Mouse (Mus musculus) fibroblast of lung, adult 2 months (primary cell): ENCODE results near the gene Ano9.

ENCODE experiments used
- DNase-seq: peaks from one replicate; pipeline ENCODE4 v3.0.0-alpha.2; 2011; ENCODE audit warnings: low read depth

Gene Ano9

GRCm38 (mm10) chr7:141099911-141100691 lies 17.5 kb downstream of the Ano9 start, which contains the start of gene Sigirr:
TSS of gene Sigirr (minus strand) at chr7:141100572.
- DNase-seq: no peak

- no peak for DNase-seq
Measured at GRCm38 (mm10) chr7:141097177-141097576, 20.4 kb downstream of the Ano9 start.

GRCm38 (mm10) chr7:141096649-141097056 lies 21.0 kb downstream of the Ano9 start:
- DNase-seq: no peak

GRCm38 (mm10) chr7:141096021-141096420 lies 21.6 kb downstream of the Ano9 start:
- DNase-seq: no peak

- no peak for DNase-seq
Measured at GRCm38 (mm10) chr7:141094487-141095205, 23.0 kb downstream of the Ano9 start.

- DNase-seq: no peak
Measured at GRCm38 (mm10) chr7:141093950-141094349, 23.7 kb downstream of the Ano9 start.

GRCm38 (mm10) chr7:141092051-141092735 lies 25.4 kb downstream of the Ano9 start:
- peak; percentile 16 for DNase-seq

GRCm38 (mm10) chr7:141090228-141090627 lies 27.4 kb downstream of the Ano9 start:
- no peak for DNase-seq

GRCm38 (mm10) chr7:141088473-141088872 lies 29.1 kb downstream of the Ano9 start:
- DNase-seq: no peak

- no peak for DNase-seq
Measured at GRCm38 (mm10) chr7:141087894-141088293, 29.7 kb downstream of the Ano9 start.

GRCm38 (mm10) chr7:141079481-141080449 lies 37.8 kb downstream of the Ano9 start:
- no peak for DNase-seq

- DNase-seq: no peak
Measured at GRCm38 (mm10) chr7:141078876-141079275, 38.7 kb downstream of the Ano9 start.

- DNase-seq: no peak
Measured at GRCm38 (mm10) chr7:141077841-141078240, 39.8 kb downstream of the Ano9 start, which contains the start of gene Pkp3. TSS of gene Pkp3 (plus strand) at chr7:141078218.

GRCm38 (mm10) chr7:141073782-141074181 lies 43.8 kb downstream of the Ano9 start:
- no peak for DNase-seq

- no peak for DNase-seq
Measured at GRCm38 (mm10) chr7:141072017-141072745, 45.4 kb downstream of the Ano9 start.

- peak; percentile 34 for DNase-seq
Measured at GRCm38 (mm10) chr7:141070058-141070862, 47.3 kb downstream of the Ano9 start.

GRCm38 (mm10) chr7:141068351-141068750 lies 49.3 kb downstream of the Ano9 start:
- no peak for DNase-seq

GRCm38 (mm10) chr7:141064576-141064975 lies 53.0 kb downstream of the Ano9 start:
- no peak for DNase-seq

- no peak for DNase-seq
Measured at GRCm38 (mm10) chr7:141064175-141064574, 53.4 kb downstream of the Ano9 start.

- no peak for DNase-seq
Measured at GRCm38 (mm10) chr7:141063353-141063752, 54.3 kb downstream of the Ano9 start.
